Mouse (Mus musculus): Measurements from ENCODE around the gene Nt5dc1. TPM values are rescaled to one million over a fixed set of nuclear protein-coding genes. Genes with fewer than 3 reads are reported as not detected.
"Not testable (repeated sequence)": the region's sequence is repeated elsewhere in the genome, so short reads cannot be mapped to it uniquely, and the experiment has no call there.

The Nt5dc1 gene
- polyA plus RNA-seq, 1 experiment from 2014 or later = 11.4 TPM

DNA sequence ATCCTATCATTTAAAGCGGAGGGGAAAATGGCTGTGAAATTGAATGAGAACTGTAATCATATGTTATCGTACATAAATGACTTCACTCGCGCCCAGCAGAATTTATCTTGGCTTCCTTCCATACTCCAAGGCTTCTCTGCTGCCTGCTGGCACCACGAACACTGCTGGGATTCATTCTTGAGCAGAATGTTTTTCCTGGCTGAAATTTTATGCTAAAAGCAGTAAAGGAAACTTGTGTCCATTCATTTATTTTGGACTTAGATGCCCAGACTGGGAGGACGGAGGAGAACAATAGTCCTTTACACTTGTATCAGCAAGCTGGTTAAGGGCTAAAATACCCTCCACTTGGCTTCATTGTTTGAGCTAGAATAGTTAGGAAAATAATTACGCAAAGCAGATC lies 146.7 kb downstream of the Nt5dc1 start:
- H3K36me3 ChIP-seq = no peaks in the 10 kb centered on the region
- 53% methylated on average over 7 of the region's 7 CpGs for WGBS
- no peak for ATAC-seq (ENCODE audit: insufficient read depth, low FRiP score, low read depth)

DNA sequence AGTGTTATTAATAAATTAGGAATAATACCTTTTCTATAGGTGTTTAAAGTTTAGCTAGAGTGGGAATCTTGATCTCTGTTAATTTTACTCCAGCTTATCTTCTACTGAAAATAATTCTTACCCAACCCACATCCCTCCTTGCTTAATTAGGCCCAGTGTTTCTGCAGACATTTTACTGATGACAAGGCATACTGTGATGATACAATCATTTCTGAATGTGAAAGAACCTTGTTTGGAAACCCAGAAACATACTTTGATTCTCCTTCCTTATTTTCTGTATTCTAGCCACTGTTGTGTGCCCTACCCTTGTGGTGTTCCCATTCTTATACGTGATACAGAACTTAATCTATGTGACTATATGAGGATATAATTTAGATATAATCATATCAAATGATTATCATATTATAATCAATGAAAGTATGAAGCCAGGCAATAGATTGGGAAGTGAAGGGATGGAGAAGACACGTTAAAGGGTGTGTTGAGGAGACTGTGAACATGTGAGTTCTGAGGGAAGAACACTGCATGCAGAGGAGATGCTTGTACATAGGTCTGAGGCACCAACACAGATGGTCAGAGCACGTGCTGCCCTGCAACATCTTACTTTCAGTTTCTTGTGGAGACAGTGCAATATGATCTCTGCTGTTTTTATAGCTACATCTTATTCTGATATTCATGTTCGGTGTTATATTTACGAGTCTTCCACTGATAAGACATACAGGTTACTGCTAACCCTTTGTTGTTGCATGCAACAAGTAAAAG lies 150.9 kb downstream of the Nt5dc1 start:
- 70% methylated on average over 5 of the region's 5 CpGs for WGBS
- Histone ChIP-seq H3K27ac (no peak overlapping the region), H3K4me1 (no peaks in the 10 kb centered on the region), H3K27me3 (replicated peaks) (no peaks in the 10 kb centered on the region), H3K9ac (no peak overlapping the region), H3K4me3 (replicated peaks) (no peak overlapping the region), H3K9me3 (no peaks in the 10 kb centered on the region), H3K4me2 (no peak overlapping the region), H3K36me3 (no peaks in the 10 kb centered on the region)
- no peak for ATAC-seq (ENCODE audit: insufficient read depth, low FRiP score, low read depth)

More for the DNA sequence above, 146.7 kb downstream of the Nt5dc1 start:
- Histone ChIP-seq H3K4me3 (replicated peaks) (no peak overlapping the region), H3K27ac (no peak overlapping the region), H3K9ac (no peak overlapping the region), H3K4me2 (no peak overlapping the region), H3K9me3 (no peaks in the 10 kb centered on the region), H3K27me3 (replicated peaks) (no peaks in the 10 kb centered on the region), H3K4me1 (no peaks in the 10 kb centered on the region)

DNA sequence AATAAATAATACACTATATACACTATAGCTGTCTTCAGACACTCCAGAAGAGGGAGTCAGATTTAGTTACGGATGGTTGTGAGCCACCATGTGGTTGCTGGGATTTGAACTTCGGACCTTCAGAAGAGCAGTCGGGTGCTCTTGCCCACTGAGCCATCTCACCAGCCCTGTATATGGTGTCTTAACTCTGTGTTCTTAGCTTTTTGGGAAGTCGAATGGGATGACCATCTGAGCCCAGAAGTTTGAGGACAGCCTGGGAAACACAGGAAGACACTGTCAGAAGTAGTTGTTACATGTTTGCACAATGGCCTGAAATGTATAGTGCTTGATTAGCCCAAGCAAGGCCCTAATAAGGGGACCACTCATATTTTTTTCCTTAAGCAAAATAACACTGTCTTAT lies 153.2 kb downstream of the Nt5dc1 start:
- H3K27ac ChIP-seq = no peak overlapping the region
- H3K4me1 ChIP-seq = no peaks in the 10 kb centered on the region
- H3K4me2 ChIP-seq = no peak overlapping the region
- WGBS = 85% methylated on average over 4 of the region's 4 CpGs
- H3K9ac ChIP-seq = no peak overlapping the region
- no peaks in the 10 kb centered on the region for H3K9me3 ChIP-seq
- no peak for ATAC-seq (ENCODE audit: insufficient read depth, low FRiP score, low read depth)
- H3K27me3 ChIP-seq (replicated peaks) = no peaks in the 10 kb centered on the region
- no peaks in the 10 kb centered on the region for H3K36me3 ChIP-seq
- no peak overlapping the region for H3K4me3 ChIP-seq (replicated peaks)

DNA sequence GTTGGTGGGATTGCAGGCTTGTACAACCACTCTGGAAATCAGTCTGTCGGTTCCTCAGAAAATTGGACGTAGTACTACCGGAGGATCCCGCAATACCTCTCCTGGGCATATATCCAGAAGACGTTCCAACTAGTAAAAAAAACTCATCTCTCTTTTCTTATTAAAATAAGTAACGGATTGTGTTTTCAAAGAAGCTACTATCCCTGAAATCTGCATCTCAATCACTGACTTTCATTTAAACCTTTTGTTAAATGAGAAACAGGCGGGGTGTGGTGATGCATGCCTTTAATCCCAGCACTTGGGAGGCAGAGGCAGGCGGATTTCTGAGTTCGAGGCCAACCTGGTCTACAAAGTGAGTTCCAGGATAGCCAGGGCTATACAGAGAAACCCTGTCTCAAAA lies 165.5 kb downstream of the Nt5dc1 start:
- 89% methylated on average over 9 of the region's 9 CpGs for WGBS

DNA sequence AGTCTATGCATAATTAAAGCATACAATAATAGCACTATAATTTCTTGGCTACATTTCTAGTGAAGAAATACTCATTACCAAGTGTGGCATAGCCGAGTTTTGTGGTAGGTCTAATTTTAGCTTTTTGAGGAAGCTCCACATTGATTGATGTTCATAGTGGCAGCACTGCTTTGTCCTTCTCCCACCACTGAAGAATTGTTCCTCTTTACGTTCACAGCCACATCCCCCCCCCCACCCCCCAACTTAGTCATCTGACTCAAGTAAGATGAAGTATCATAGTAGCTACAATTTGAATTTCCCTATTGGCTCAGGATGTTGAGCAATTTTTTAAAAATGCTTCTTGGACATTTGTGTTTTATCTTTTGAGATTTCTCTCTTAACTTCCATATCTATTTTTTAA lies 168.8 kb downstream of the Nt5dc1 start:
- H3K4me1 ChIP-seq = no peaks in the 10 kb centered on the region
- H3K27ac ChIP-seq = no peak overlapping the region
- no peaks in the 10 kb centered on the region for H3K9me3 ChIP-seq
- H3K4me3 ChIP-seq (replicated peaks) = no peak overlapping the region
- H3K36me3 ChIP-seq = no peaks in the 10 kb centered on the region
- no peak overlapping the region for H3K9ac ChIP-seq
- 35% methylated on average over 2 of the region's 2 CpGs for WGBS
- H3K4me2 ChIP-seq = no peak overlapping the region
- no peak for ATAC-seq (ENCODE audit: insufficient read depth, low FRiP score, low read depth)
- H3K27me3 ChIP-seq (replicated peaks) = no peaks in the 10 kb centered on the region

More for the DNA sequence above, 165.5 kb downstream of the Nt5dc1 start:
- H3K4me1 ChIP-seq; H3K4me3 ChIP-seq (replicated peaks); H3K9me3 ChIP-seq; H3K9ac ChIP-seq; ATAC-seq (ENCODE audit: insufficient read depth, low FRiP score, low read depth); H3K27ac ChIP-seq; H3K36me3 ChIP-seq; H3K4me2 ChIP-seq; H3K27me3 ChIP-seq (replicated peaks): not testable (repeated sequence)

DNA sequence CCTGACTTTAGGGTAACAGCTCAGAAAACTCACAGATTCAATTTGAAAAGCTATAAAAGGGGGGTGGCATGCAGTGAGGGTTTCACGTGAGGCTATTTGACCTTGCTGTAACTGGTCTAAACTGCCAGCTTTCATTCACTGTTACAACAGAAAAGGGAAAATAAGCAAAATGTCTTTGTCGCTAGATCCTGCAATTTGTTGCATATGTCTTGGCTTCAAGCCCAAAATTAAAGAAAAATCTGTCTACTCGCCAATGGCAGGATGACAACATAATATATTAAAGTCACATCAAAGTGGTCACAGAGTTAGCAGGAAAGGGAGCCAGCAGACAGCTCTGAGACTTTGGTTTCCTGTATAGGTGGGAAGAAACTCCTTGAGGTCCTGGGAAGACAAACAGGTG lies 170.6 kb downstream of the Nt5dc1 start:
- Histone ChIP-seq H3K27ac (no peak overlapping the region), H3K36me3 (no peaks in the 10 kb centered on the region), H3K27me3 (replicated peaks) (no peaks in the 10 kb centered on the region), H3K9me3 (no peaks in the 10 kb centered on the region), H3K9ac (no peak overlapping the region), H3K4me1 (no peaks in the 10 kb centered on the region), H3K4me3 (replicated peaks) (no peak overlapping the region), H3K4me2 (no peak overlapping the region)
- no peak for ATAC-seq (ENCODE audit: insufficient read depth, low FRiP score, low read depth)
- 19% methylated on average over 3 of the region's 3 CpGs for WGBS

DNA sequence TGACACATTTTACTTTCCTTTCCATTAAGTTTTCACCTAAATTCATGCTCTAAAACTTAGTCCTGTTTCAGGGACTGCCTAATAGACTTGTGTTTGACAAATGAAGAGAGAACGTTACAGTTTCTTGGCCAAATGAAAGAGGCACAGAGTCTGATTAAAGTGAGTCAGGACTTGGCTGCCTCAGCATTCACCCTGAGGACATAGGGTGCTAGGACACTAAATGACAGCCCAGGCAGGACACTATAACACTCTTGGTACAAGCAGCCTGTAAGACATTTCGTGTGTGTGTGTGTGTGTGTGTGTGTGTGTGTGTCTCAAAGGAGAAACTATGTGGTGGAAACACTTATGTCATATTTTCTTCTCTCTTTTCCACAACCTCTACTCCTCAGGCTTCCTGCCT lies 172.2 kb downstream of the Nt5dc1 start:
- no peak overlapping the region for H3K9ac ChIP-seq
- no peaks in the 10 kb centered on the region for H3K4me1 ChIP-seq
- no peaks in the 10 kb centered on the region for H3K27me3 ChIP-seq (replicated peaks)
- ATAC-seq (ENCODE audit: insufficient read depth, low FRiP score, low read depth) = no peak
- 76% methylated on average over 2 of the region's 2 CpGs for WGBS
- H3K36me3 ChIP-seq = no peaks in the 10 kb centered on the region
- no peaks in the 10 kb centered on the region for H3K9me3 ChIP-seq
- H3K27ac ChIP-seq = no peak overlapping the region
- no peak overlapping the region for H3K4me2 ChIP-seq
- no peak overlapping the region for H3K4me3 ChIP-seq (replicated peaks)

DNA sequence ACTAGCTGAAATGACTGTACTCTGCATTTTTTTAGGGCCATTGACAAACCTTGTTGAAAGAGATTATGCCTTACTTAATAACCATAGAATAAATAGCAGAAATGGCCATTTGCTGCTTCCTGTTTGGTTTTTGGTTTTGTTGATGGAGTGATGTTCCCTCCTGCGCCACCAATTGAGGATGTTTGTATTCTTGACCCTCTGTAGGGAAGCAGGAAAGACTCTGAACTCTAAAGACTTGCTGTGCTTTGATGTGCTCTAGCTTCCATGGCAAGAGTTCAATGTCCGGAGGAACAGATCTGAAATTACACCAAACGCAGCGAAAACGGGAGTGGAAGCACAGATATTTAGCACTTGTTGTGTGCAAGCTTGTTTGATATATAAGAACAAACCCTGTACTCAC lies 173.6 kb downstream of the Nt5dc1 start:
- ATAC-seq (ENCODE audit: insufficient read depth, low FRiP score, low read depth) = no peak
- Histone ChIP-seq H3K27ac (no peak overlapping the region), H3K4me1 (no peaks in the 10 kb centered on the region), H3K9ac (no peak overlapping the region), H3K9me3 (no peaks in the 10 kb centered on the region), H3K4me3 (replicated peaks) (no peak overlapping the region), H3K27me3 (replicated peaks) (no peaks in the 10 kb centered on the region), H3K36me3 (no peaks in the 10 kb centered on the region), H3K4me2 (no peak overlapping the region)
- WGBS = 66% methylated on average over 5 of the region's 5 CpGs

DNA sequence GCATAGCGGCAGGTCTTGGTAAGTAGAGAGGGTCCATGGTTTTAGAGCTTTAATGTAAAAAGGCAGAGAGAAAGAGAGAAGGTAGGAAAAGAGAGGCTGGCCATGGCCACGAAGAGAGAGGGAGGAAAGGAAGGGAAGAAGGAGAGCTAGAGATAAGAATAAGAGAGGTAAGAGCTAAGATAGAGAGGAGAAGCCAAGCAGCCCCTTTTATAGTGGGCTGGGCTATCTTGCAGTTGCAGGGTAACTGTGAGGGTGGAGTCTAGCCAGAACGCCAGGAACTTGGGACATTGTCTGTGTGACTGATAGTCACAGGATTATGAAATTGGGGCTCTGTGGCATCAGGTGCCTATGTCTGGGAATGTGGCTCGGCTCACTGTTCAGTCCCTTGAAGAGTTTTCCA lies 179.8 kb downstream of the Nt5dc1 start:
- Histone ChIP-seq H3K9me3 (no peaks in the 10 kb centered on the region), H3K4me2 (no peak overlapping the region), H3K36me3 (no peaks in the 10 kb centered on the region), H3K27ac (no peak overlapping the region), H3K27me3 (replicated peaks) (no peaks in the 10 kb centered on the region), H3K4me1 (no peaks in the 10 kb centered on the region), H3K4me3 (replicated peaks) (no peak overlapping the region), H3K9ac (no peak overlapping the region)
- 0 out of 2 replicates have a peak, but pooled peaks have one; percentile 31 for ATAC-seq (ENCODE audit: insufficient read depth, low FRiP score, low read depth)
- WGBS = 65% methylated on average over 4 of the region's 4 CpGs

Other genes with a start within 250 kb of the Nt5dc1 start
- 16.7 and 19.2 TPM in 2 replicates for gene Dse, start 210.8 kb downstream of the Nt5dc1 start, polyA plus RNA-seq (2015; fragmentation: Nextera tagmentation; extraction: Ambion mirVana)
- 64.9 and 69.7 TPM in 2 replicates for gene Tspyl1, start 136.4 kb downstream of the Nt5dc1 start, polyA plus RNA-seq (2015; fragmentation: Nextera tagmentation; extraction: Ambion mirVana)
- 14.7 and 15.9 TPM in 2 replicates for gene Tspyl4, start 121.1 kb downstream of the Nt5dc1 start, polyA plus RNA-seq (2015; fragmentation: Nextera tagmentation; extraction: Ambion mirVana)
- gene Col10a1, start 28.6 kb downstream of the Nt5dc1 start, polyA plus RNA-seq (2015; fragmentation: Nextera tagmentation; extraction: Ambion mirVana) = 0.10 TPM in 2 replicates
- gene Frk, start 64.8 kb upstream of the Nt5dc1 start, polyA plus RNA-seq (2015; fragmentation: Nextera tagmentation; extraction: Ambion mirVana) = 14.3 and 14.8 TPM in 2 replicates

Measured in stomach, embryonic 15.5 days (tissue).